Mouse (Mus musculus): ENCODE measurements around the gene Tldc1. TPM values are rescaled to one million over a fixed set of nuclear protein-coding genes. Genes with fewer than 3 reads are reported as not detected.
A peak's percentile ranks its signal among the peaks of the same experiment; 100 is the strongest.

The Tldc1 gene
- total RNA-seq, 2 experiments from 2014 or later, result 1.3 to 1.4 TPM

DNA sequence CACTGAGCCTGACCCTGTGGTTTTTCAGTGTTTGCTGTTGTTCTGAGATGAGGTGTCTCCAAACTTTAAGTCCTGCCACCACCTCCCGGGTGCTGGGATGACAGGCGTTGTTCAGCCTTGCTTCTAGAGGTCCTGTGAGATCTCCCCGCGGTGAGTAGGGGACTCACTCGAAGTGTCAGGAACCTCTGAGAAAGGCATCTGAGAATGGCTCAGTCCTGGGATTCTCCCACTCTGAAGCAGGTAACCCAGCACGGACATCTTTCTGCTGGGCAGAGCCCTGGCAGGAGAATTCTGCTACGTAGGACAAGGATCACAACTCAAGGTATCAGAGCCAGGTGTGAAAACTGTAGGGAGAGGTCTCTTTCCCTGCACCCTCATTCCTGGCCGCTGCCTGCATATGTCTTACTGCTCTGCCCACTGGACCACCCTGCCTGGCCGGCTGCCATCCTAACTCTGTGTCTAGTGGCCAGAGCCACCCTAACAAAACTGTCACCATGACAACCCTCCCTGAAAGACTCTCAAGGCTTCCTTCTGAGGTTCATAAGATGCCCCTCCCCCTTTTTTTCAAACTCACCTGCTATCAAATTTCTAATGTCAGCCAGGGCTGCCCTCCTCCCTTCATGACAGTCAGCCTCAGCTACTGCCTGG, 2.3 kb upstream of the Tldc1 start:
- no peak for ATAC-seq (replicated peaks; ENCODE audit: low FRiP score, poor library complexity, severe bottlenecking)

- ATAC-seq (replicated peaks; ENCODE audit: low FRiP score, poor library complexity, severe bottlenecking), result peak; percentile 57
Observed at GRCm38 (mm10) chr8:119779013-119779737, 959 bp upstream of the Tldc1 start.

DNA sequence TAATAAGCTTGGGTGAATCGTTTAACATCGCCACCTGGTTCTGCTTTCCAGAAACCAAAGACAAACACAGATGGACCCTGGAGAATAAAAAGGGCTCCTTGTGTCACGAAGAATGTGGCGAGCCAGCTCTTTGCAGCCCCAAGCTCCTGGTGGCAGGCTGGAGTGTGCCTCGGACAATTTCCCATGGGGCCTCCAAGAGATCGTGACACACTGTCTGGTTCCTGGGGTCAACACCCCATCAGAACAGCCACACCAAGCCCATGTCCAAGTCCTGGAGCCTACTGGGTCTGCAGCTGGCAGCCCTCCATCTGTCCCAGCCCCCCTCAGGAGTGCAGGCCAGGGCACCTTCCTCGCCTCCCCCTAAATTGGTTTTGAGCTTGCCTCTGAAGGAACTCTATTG, 451 bp downstream of the Tldc1 start:
- ATAC-seq (replicated peaks; ENCODE audit: low FRiP score, poor library complexity, severe bottlenecking), result no peak

- no peak for ATAC-seq (replicated peaks; ENCODE audit: low FRiP score, poor library complexity, severe bottlenecking)
Observed at GRCm38 (mm10) chr8:119776668-119777245, 1.5 kb downstream of the Tldc1 start.

DNA sequence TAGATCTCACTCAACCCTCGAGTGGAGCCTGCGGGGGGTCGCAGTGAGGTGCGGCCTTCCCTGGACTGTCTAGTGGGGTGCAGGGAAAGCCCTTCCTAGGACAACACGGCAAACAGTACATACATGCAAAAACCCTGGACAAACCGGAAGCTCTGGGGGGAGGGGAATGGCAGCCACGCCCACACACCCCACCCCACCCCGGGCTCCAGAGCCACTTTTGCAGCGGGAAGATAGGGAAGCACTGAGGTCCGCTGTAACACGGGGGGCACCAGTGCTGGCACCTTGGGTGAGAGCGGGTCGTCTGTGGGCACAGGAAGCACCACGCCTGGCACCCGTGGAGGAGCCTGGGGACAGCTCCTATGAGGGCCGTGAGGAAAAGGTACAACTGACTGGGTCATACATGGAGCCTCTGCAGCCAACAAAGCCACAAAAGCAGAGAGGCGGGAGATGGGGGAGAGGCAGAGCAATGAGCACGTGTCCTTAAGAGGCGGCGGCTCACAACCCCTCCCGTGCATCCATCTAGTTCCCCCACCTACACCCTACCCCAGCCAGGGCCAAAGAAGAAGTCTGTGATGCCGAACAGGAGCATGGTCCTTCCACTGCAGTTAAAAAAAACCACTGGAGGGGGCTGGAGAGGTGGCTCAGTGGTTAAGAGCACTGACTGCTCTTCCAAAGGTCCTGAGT, 12.3 kb downstream of the Tldc1 start:
- ATAC-seq (replicated peaks; ENCODE audit: low FRiP score, poor library complexity, severe bottlenecking), result no peak

DNA sequence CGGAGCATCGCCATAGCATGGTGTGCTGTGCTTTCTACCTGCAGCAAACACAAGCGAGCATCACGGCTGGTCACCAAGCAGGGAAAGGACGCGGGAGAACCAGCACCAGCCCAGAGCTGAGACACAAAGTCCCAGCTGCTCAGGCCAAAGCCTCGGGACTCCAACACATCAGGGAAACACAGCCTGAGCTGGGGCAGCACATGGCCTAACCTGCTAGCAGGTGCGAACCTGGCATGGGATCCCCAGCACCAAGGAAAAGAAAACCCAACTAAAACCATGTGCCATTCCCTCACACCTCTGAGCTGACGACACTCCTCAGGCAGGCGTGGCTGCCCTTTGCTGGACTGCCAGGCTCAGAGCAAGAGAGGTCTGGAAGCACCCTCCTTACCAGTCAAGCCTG, 12.9 kb downstream of the Tldc1 start:
- no peak for ATAC-seq (replicated peaks; ENCODE audit: low FRiP score, poor library complexity, severe bottlenecking)

GRCm38 (mm10) chr8:119762226-119763220, 15.7 kb downstream of the Tldc1 start:
- peak; percentile 43; the same call in 1 of the 2 replicates for ATAC-seq (replicated peaks; ENCODE audit: low FRiP score, poor library complexity, severe bottlenecking)

GRCm38 (mm10) chr8:119761692-119762091, 16.5 kb downstream of the Tldc1 start:
- no peak for ATAC-seq (replicated peaks; ENCODE audit: low FRiP score, poor library complexity, severe bottlenecking)

- ATAC-seq (replicated peaks; ENCODE audit: low FRiP score, poor library complexity, severe bottlenecking), result no peak
Observed at GRCm38 (mm10) chr8:119756538-119756937, 21.7 kb downstream of the Tldc1 start.

DNA sequence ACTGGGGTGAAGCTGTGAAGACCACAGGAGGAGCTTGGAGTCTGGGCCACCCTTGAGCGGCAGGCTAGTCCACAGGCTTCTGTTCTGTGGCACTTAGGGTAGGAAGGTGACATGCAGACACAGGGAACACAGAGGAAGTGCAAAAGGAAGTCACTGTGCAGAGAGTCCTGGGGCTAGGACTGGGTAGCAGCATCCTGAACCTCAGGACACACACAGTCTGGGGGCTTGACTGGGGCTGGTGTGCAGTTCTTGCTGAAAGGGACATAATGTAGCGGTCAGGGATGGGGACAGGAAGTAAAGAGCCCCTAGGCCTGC, 22.1 kb downstream of the Tldc1 start:
- no peak for ATAC-seq (replicated peaks; ENCODE audit: low FRiP score, poor library complexity, severe bottlenecking)

DNA sequence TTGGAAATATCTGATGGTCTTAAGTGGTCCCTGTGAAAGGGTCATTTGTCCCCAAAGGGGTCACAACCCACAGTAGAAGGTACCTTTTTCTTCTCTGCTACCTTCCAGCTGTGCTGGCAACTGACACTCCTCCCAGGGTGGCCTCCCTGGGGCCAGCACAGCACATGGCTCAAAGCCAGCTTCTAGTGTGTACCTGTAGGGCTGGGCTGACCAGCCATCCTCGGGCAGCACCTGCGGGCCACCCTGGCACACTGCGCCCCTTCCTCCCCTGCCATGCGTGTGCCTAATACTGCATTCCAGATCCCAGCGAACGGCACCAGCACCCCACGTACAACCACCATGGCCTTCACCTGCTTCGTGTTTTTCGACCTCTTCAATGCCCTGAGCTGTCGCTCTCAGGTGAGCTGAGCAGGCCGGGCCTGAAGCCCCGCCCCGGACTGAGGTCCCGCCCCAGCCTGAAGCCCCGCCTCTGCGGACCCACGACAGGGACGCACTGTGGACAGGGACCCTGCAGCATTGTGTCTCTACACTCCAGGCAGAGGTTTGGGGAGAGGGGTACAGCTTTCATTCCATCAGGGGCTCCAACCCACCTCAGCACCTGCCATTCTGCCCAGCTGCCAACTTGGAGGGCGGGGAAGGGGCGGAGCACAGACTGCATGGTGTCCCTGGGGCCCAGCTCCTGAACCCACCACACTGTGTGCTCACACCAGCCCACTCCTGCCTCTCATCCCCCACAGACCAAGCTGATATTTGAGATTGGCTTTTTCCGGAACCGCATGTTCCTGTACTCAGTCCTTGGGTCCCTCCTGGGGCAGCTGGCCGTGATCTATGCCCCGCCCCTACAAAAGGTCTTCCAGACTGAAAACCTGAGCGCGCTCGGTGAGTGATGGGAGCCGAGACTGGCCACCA, 22.7 kb downstream of the Tldc1 start:
- peak; percentile 31; the same call in 1 of the 2 replicates for ATAC-seq (replicated peaks; ENCODE audit: low FRiP score, poor library complexity, severe bottlenecking)

DNA sequence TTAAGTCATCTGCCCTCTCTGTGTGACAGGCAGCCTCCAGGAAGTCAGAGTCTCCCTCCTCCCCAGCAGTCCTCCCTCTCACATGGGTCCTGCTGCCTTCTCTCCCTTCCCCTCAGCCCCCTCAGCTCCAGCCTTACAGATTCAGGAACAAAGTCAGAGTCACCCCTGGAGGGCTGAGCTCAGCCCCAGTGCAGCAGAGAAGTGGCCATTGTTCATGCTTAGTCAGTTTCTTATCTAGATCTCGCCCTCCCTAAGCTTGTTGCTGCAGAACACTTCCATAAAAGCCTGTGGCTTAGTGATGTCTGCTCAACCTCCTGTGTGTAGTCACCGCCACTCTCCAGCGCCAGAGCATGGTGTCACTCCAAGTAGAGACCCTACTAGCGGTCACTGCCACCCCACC, 33.6 kb downstream of the Tldc1 start:
- ATAC-seq (replicated peaks; ENCODE audit: low FRiP score, poor library complexity, severe bottlenecking), result no peak

- no peak for ATAC-seq (replicated peaks; ENCODE audit: low FRiP score, poor library complexity, severe bottlenecking)
Observed at GRCm38 (mm10) chr8:119743291-119744026, 34.8 kb downstream of the Tldc1 start.

DNA sequence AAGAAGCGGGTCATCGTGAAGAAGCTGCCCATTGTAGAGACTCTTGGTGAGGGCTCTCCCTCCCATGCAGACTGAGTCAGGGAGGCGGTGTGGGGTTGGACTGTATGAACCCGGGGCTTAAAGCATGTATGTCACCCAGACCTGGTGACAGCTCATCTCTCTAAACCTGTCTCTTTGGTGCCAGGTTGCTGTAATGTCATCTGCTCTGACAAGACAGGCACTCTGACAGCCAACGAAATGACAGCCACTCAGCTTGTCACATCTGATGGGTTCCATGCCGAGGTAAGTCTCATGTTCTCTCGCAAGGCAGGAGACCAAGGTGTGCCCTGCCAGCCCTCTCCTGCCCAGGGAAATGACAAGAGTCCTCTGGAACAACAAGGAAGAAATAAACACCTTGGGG, 35.8 kb downstream of the Tldc1 start:
- ATAC-seq (replicated peaks; ENCODE audit: low FRiP score, poor library complexity, severe bottlenecking), result no peak

GRCm38 (mm10) chr8:119740634-119741033, 37.6 kb downstream of the Tldc1 start:
- no peak for ATAC-seq (replicated peaks; ENCODE audit: low FRiP score, poor library complexity, severe bottlenecking)

- no peak for ATAC-seq (replicated peaks; ENCODE audit: low FRiP score, poor library complexity, severe bottlenecking)
Observed at GRCm38 (mm10) chr8:119738129-119738907, 39.9 kb downstream of the Tldc1 start.

All from erythroblast, adult 5-6 weeks (primary cell).